Mouse (Mus musculus) intestine, embryonic 15.5 days (tissue): ENCODE measurements around the gene Slit3. TPM values are rescaled to one million over a fixed set of nuclear protein-coding genes. Genes with fewer than 3 reads are reported as not detected.

Experiments
- ATAC-seq: fragments of 200-750 bp; cut with Nextera tagmentation; 2 replicates; pipeline ENCODE4 v1.8.0; 2017; ENCODE audit warnings: moderate TSS enrichment, moderate library complexity
- H3K27ac ChIP-seq: fragments of 300-500 bp; sonication (generic); 2 replicates; pipeline ENCODE4 v1.5.1; 2015; ENCODE audit warnings: mild to moderate bottlenecking, inconsistent platforms
- H3K27me3 ChIP-seq: fragments of 300-500 bp; sonication (generic); replicated peaks from 2 replicates; pipeline ENCODE4 v1.6.1; 2015; ENCODE audit warnings: inconsistent platforms
- H3K36me3 ChIP-seq: fragments of 300-500 bp; sonication (generic); 2 replicates; pipeline ENCODE4 v1.6.1; 2015; ENCODE audit warnings: inconsistent platforms
- H3K4me1 ChIP-seq: fragments of 300-500 bp; sonication (generic); replicated peaks from 2 replicates; pipeline ENCODE4 v1.6.1; 2015; ENCODE audit warnings: inconsistent platforms
- H3K4me2 ChIP-seq: fragments of 300-500 bp; sonication (generic); replicated peaks from 2 replicates; pipeline ENCODE4 v1.6.1; 2015; ENCODE audit warnings: mild to moderate bottlenecking, inconsistent platforms
- H3K4me3 ChIP-seq: fragments of 300-500 bp; sonication (generic); replicated peaks from 2 replicates; pipeline ENCODE4 v1.5.1; 2015; ENCODE audit warnings: inconsistent platforms
- H3K9ac ChIP-seq: fragments of 300-500 bp; sonication (generic); 2 replicates; pipeline ENCODE4 v1.6.1; 2015; ENCODE audit warnings: inconsistent platforms
- H3K9me3 ChIP-seq: fragments of 300-500 bp; sonication (generic); 2 replicates; pipeline ENCODE4 v1.6.1; 2016; ENCODE audit warnings: inconsistent platforms
- WGBS: fragments of 180-500 bp; shearing (Covaris S2); methylation state at CpG from one replicate; pipeline ENCODE4 v1.1.7; 2015; 5-methylcytosine and 5-hydroxymethylcytosine counted together
- polyA plus RNA-seq: library from polyadenylated mRNA; unstranded; fragments of >200 nt; fragmentation: Nextera tagmentation; extraction: Ambion mirVana; gene quantifications from 2 replicates; pipeline ENCODE4 v1.2.1, GENCODE M21; 2015

Gene Slit3
- polyA plus RNA-seq, 1 experiment from 2014 or later, result 15.9 TPM

DNA sequence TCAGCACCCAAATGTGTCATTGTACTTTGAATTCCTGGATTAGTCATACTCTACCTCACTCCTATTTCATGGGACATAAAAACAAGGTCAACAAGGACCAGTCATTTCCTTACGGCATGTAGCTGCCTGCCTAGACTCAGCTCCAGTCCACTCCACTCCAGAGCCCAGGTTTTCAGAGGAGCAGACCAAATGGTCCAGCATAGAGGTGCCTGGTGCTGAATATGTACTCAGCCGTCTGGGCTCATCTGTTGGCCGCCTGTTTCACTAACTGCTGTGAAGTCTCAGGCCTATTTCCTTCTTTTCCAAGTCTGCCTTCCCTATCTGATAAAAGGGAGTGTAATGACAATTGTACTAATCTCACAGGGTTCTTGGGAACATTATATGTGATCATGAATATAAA lies 547.1 kb downstream of the Slit3 start:
- Histone ChIP-seq H3K9me3 (no peaks in the 10 kb centered on the region), H3K27ac (no peak overlapping the region), H3K27me3 (no peaks in the 10 kb centered on the region), H3K4me2 (no peak overlapping the region), H3K9ac (no peak overlapping the region), H3K36me3 (no peaks in the 10 kb centered on the region), H3K4me1 (no peaks in the 10 kb centered on the region), H3K4me3 (no peak overlapping the region)
- 34% methylated on average over 3 of the region's 3 CpGs for WGBS
- ATAC-seq, result peak; percentile 51

DNA sequence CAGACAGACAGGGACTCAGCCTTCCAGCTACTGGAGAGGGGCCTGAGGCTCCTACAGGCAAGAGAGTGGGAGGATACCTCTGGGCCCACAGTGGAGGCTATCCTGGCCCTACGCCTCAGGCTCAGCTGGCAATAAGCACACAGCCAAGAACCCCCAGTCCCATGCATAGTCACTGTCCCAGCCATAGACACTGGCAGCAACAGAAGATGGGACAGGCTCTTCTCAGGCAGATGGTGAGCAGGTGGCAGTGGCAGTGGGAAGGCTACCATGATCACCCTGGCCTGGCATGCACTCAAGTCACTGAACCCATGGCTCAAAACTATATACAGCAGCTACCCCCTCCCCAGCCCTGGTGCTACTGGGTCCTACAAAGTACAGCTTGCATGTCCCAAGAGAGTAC lies 547.7 kb downstream of the Slit3 start:
- no peak for ATAC-seq
- 88% methylated on average over 1 of the region's 1 CpGs for WGBS
- H3K4me1 ChIP-seq, result no peaks in the 10 kb centered on the region
- no peaks in the 10 kb centered on the region for H3K9me3 ChIP-seq
- H3K27ac ChIP-seq, result no peak overlapping the region
- H3K36me3 ChIP-seq, result no peaks in the 10 kb centered on the region
- no peak overlapping the region for H3K9ac ChIP-seq
- H3K4me2 ChIP-seq, result no peak overlapping the region
- no peaks in the 10 kb centered on the region for H3K27me3 ChIP-seq
- no peak overlapping the region for H3K4me3 ChIP-seq

DNA sequence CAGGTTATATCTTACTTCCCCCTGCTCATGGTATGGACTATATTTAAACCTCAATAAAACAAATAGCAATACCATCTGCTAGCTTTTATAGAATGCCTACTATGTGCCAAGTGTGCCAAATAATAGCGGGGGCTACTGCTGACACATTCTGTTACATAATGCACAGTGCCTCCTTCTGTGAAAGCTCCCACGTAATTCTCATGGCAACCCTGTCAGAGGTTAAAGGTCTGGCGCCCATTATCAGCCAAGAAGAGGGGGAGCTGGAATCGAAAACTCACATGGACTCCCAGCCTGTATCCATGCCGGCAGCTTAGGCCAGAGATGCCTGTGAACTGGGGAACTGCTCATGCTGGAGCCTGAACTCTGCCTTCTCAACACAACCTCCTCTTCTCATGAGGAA lies 548.5 kb downstream of the Slit3 start:
- no peak for ATAC-seq
- H3K27me3 ChIP-seq, result no peaks in the 10 kb centered on the region
- no peak overlapping the region for H3K4me2 ChIP-seq
- H3K4me3 ChIP-seq, result no peak overlapping the region
- no peaks in the 10 kb centered on the region for H3K4me1 ChIP-seq
- H3K27ac ChIP-seq, result no peak overlapping the region
- no peaks in the 10 kb centered on the region for H3K9me3 ChIP-seq
- 87% methylated on average over 5 of the region's 5 CpGs for WGBS
- no peak overlapping the region for H3K9ac ChIP-seq
- no peaks in the 10 kb centered on the region for H3K36me3 ChIP-seq

DNA sequence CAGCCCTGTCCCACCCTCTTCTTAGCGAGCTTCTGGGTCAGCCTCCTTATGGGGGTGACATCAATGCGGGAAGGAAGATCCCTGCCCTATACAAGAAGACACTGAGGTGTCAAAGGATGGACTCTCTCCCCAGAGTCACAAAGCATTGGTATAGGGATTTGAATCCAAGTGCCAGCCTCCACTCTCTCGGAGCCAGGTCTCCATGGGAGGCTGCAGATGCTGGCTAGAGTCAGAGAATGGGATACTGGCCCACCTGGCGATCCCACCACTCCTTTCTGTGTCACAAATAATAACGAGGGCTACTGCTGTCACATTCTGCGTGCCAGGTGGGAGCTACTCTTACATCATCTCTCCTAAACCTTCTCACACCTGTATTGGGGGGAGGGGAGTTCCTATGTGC lies 549.2 kb downstream of the Slit3 start:
- Histone ChIP-seq H3K36me3 (no peaks in the 10 kb centered on the region), H3K9ac (no peak overlapping the region), H3K27ac (no peak overlapping the region), H3K4me3 (no peak overlapping the region), H3K9me3 (no peaks in the 10 kb centered on the region), H3K4me2 (no peak overlapping the region), H3K4me1 (no peaks in the 10 kb centered on the region), H3K27me3 (no peaks in the 10 kb centered on the region)
- WGBS, result 82% methylated on average over 6 of the region's 6 CpGs
- no peak for ATAC-seq

DNA sequence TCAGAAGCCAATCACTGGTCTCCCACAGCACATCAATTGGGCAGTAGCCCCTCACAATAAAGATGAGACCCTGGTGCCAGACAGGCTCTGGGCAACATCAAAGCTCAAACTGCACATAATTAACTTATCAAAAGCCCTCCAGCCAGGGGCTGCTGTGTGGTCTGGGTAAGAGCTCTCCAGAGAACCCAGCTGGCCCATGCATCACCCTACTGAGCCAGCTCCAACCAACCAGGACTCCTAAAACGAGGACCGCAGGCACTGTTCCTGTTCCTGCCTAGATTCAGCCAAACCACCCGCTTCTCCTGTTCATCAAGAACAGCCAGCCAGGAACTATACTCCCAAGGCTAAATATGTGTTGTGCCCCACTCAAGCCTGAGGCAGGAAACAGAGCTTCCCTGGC lies 549.7 kb downstream of the Slit3 start:
- H3K4me2 ChIP-seq, result no peak overlapping the region
- no peak for ATAC-seq
- 62% methylated on average over 3 of the region's 3 CpGs for WGBS
- H3K27me3 ChIP-seq, result no peaks in the 10 kb centered on the region
- H3K4me1 ChIP-seq, result no peaks in the 10 kb centered on the region
- H3K36me3 ChIP-seq, result no peaks in the 10 kb centered on the region
- no peaks in the 10 kb centered on the region for H3K9me3 ChIP-seq
- no peak overlapping the region for H3K27ac ChIP-seq
- no peak overlapping the region for H3K9ac ChIP-seq
- H3K4me3 ChIP-seq, result no peak overlapping the region

DNA sequence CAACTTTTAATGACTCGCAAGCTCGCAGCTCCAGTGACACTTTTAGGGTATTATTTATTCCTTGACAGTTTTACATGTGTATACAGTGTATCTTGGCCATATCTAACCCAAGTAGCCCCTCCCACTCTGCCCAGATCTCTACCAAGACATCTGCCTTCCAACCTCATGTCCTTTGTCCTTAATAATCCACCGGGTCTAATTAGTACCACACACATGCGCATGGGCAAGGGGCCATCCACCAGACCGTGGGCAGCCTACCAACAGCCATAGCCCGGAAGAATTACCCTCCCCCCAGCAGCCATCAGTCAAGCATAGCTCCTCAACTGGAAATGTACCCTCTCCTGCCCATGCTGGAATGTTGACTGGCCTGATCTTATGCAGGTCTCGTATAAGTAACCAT lies 552.0 kb downstream of the Slit3 start:
- WGBS, result 91% methylated on average over 7 of the region's 7 CpGs
- Histone ChIP-seq H3K9ac (no peak overlapping the region), H3K27me3 (no peaks in the 10 kb centered on the region), H3K4me2 (no peak overlapping the region), H3K36me3 (no peaks in the 10 kb centered on the region), H3K4me1 (no peaks in the 10 kb centered on the region), H3K4me3 (no peak overlapping the region), H3K9me3 (no peaks in the 10 kb centered on the region), H3K27ac (no peak overlapping the region)
- ATAC-seq, result no peak

DNA sequence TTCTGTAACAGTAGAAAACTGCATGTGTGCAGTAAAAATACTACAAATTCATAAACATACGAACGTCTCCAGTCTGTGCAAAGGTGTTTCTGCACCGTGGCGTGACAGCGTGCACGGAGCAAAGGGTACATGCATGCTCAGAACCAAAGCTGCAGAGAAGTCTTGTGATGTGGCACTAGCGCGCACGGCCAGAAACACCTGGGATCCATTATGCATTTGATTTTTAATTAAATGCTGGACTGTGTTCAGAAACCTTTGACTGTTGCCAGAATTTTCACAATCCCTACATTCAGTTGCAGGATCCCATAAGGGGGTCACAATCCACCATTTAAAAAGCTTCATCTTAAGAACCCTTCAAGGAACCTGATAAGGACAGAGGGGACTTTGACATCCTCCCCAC lies 553.2 kb downstream of the Slit3 start:
- H3K27ac ChIP-seq, result no peak overlapping the region
- no peak overlapping the region for H3K4me2 ChIP-seq
- ATAC-seq, result no peak
- H3K9ac ChIP-seq, result no peak overlapping the region
- H3K9me3 ChIP-seq, result no peaks in the 10 kb centered on the region
- H3K36me3 ChIP-seq, result no peaks in the 10 kb centered on the region
- H3K4me3 ChIP-seq, result no peak overlapping the region
- H3K4me1 ChIP-seq, result no peaks in the 10 kb centered on the region
- no peaks in the 10 kb centered on the region for H3K27me3 ChIP-seq
- 96% methylated on average over 9 of the region's 9 CpGs for WGBS

DNA sequence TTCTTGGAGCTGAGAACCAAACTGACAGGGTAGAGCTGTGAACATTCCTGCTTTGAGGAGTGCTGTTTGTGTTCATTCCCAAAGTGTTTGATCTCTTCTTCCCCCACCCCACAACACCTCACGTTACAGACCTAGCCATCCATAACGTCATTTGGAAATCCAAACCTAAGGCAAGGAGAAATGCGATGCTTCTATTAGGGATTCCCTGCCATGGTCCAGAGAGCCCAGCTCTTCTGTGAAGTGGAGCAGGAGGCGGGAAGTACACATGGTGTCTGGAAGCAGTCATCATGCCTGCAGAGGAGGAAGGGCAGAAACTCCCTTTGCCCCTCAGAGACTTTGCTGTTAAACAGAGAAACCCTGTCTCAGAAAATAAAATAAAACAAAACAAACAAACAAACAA lies 555.7 kb downstream of the Slit3 start:
- no peaks in the 10 kb centered on the region for H3K27me3 ChIP-seq
- no peak overlapping the region for H3K9ac ChIP-seq
- 46% methylated on average over 4 of the region's 4 CpGs for WGBS
- no peaks in the 10 kb centered on the region for H3K36me3 ChIP-seq
- H3K27ac ChIP-seq, result no peak overlapping the region
- ATAC-seq, result no peak
- no peak overlapping the region for H3K4me2 ChIP-seq
- H3K9me3 ChIP-seq, result no peaks in the 10 kb centered on the region
- H3K4me3 ChIP-seq, result no peak overlapping the region
- no peaks in the 10 kb centered on the region for H3K4me1 ChIP-seq

DNA sequence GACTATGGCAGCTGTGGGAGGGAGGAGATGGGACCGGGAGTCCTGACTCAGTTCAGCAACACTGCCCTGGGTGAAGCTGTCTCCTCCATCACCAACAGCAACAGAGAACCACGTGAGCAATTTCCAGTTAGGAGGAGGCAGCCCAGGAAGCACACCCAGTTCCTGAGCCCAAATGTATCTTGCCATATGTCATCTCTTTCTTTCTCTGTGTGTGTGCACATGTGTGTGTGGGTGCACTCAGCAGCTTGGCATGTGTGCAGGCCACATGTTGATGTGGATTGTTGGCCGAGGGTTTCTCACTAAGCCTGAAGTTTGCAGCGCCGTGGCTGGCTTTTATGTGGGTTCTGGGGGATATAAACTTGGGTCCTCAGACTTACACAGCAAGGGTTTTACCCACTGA lies 559.0 kb downstream of the Slit3 start:
- no peak overlapping the region for H3K27ac ChIP-seq
- no peaks in the 10 kb centered on the region for H3K9me3 ChIP-seq
- no peaks in the 10 kb centered on the region for H3K4me1 ChIP-seq
- WGBS, result 83% methylated on average over 5 of the region's 5 CpGs
- H3K27me3 ChIP-seq, result no peaks in the 10 kb centered on the region
- no peak overlapping the region for H3K4me2 ChIP-seq
- H3K4me3 ChIP-seq, result no peak overlapping the region
- ATAC-seq, result no peak
- H3K9ac ChIP-seq, result no peak overlapping the region
- H3K36me3 ChIP-seq, result no peaks in the 10 kb centered on the region

DNA sequence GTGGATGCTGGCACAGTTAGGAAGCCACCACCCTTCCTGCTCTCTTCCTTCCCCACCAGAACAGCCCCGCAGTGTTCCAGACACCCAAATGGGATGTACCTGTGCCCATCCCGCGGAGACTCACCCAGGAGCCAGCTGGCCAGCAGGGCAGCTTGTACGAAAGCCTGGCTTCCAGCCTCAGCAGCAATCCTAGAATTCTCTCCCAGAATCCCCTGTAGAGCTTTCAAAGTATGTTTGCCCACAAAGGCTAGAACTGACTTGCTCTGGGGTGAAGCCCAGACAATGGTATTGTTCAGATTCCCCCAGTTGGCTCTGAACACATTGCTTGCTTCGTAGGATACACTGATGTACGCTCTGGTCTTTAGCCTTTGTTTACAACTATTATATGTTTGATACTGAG lies 566.3 kb downstream of the Slit3 start:
- H3K36me3 ChIP-seq, result 0 out of 2 replicates have a peak, but pooled peaks cover 5% of the 10 kb centered on the region
- H3K27ac ChIP-seq, result no peak overlapping the region
- 85% methylated on average over 6 of the region's 6 CpGs for WGBS
- H3K9ac ChIP-seq, result no peak overlapping the region
- H3K4me1 ChIP-seq, result no peaks in the 10 kb centered on the region
- H3K9me3 ChIP-seq, result no peaks in the 10 kb centered on the region
- H3K4me3 ChIP-seq, result no peak overlapping the region
- no peak for ATAC-seq
- no peak overlapping the region for H3K4me2 ChIP-seq
- no peaks in the 10 kb centered on the region for H3K27me3 ChIP-seq

DNA sequence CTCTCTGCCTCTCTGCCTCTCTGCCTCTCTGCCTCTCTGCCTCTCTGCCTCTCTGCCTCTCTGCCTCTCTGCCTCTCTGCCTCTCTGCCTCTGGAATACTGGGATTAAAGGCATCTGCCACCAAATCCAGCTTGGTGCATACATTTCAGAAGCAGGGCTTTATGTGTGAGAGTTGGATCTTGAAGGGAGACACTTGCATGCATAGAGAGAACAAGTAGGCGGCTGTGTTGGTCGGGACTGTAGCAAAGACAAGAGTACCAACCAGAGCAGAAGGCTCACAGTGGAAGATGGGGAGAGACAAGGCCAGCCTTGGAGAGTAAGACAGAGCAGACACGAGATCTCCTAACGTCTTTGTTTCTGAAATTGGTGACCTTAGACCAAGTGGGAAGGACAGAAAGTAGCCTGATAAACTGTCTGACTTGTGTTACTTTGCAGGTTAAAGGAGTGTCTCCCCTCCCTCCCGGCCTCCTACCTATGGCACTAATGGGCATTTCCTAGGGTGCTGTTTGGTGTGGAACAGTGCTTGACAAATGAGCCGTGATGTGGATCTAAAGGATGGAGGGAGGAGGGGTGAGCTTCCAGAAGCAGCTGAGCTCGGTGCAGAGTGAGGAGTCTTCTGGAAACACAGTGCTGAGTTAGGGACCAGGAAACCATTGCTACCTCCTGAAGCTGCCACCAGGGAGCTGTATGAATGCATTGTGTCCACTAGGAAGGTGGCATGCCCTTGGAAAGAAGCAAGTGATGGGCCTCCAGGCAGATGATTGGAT lies 569.7 kb downstream of the Slit3 start:
- WGBS, result 67% methylated on average over 7 of the region's 7 CpGs
- H3K4me1 ChIP-seq, result no peaks in the 10 kb centered on the region
- H3K27me3 ChIP-seq, result no peaks in the 10 kb centered on the region
- H3K27ac ChIP-seq, result no peak overlapping the region
- 0 out of 2 replicates have a peak, but pooled peaks cover 5% of the 10 kb centered on the region for H3K36me3 ChIP-seq
- ATAC-seq, result no peak
- H3K4me3 ChIP-seq, result no peak overlapping the region
- H3K9me3 ChIP-seq, result no peaks in the 10 kb centered on the region
- H3K4me2 ChIP-seq, result no peak overlapping the region
- H3K9ac ChIP-seq, result no peak overlapping the region

DNA sequence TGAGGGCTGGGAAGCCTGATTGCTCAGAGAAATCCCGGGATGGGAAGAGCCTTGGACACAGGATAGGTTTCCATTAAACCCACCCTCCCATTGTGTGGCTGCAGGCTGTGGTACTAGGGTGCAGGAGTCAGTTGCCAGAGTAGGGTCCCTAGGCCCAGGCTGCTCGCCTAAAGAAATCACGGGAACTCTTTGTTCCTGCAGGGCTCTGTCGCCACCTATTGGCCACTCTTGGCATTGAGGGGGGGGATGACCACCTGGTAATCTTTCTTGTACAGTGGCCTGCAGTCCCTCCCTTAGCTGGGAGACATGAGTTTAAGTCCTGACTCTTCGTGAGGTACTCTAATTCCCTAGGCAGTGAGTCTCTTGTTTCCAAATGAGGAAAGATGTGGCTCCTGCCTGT lies 572.1 kb downstream of the Slit3 start:
- Histone ChIP-seq H3K27me3 (no peaks in the 10 kb centered on the region), H3K4me1 (no peaks in the 10 kb centered on the region), H3K4me2 (no peak overlapping the region), H3K36me3 (0 out of 2 replicates have a peak, but pooled peaks cover 5% of the 10 kb centered on the region), H3K27ac (no peak overlapping the region), H3K9ac (no peak overlapping the region), H3K4me3 (no peak overlapping the region), H3K9me3 (no peaks in the 10 kb centered on the region)
- peak; percentile 52 for ATAC-seq
- WGBS, result 20% methylated on average over 5 of the region's 5 CpGs

DNA sequence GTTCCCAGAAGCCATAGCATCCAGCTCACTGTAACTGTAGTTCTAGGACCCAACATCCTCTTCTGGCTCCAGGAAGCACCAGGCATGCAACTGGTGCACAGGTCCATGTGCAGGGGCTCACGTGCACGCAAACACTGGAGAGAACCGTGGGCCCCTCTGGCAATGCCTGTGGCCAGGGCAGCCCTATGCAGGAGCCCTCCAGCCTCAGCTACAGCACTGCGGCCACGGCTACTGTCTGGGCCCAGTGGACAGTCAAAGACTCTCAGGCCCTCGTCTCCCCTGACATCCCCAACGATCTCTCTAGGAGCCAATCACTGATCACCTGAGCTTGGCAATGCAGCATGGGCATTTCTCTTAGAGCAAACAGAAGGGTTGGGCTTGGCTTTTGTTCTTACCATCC lies 572.6 kb downstream of the Slit3 start:
- no peak overlapping the region for H3K4me2 ChIP-seq
- WGBS, result 83% methylated on average over 7 of the region's 7 CpGs
- no peaks in the 10 kb centered on the region for H3K4me1 ChIP-seq
- H3K9ac ChIP-seq, result no peak overlapping the region
- 0 out of 2 replicates have a peak, but pooled peaks have one; percentile 16 for ATAC-seq
- H3K4me3 ChIP-seq, result no peak overlapping the region
- H3K27ac ChIP-seq, result no peak overlapping the region
- no peaks in the 10 kb centered on the region for H3K27me3 ChIP-seq
- 0 out of 2 replicates have a peak, but pooled peaks cover 1% of the 10 kb centered on the region for H3K36me3 ChIP-seq
- no peaks in the 10 kb centered on the region for H3K9me3 ChIP-seq
